Mouse (Mus musculus): ENCODE results near the gene Tnni3k. TPM values are rescaled to one million over a fixed set of nuclear protein-coding genes. Genes with fewer than 3 reads are reported as not detected.

Gene Tnni3k
- polyA plus RNA-seq, 1 experiment from 2014 or later = 0.10 TPM

DNA sequence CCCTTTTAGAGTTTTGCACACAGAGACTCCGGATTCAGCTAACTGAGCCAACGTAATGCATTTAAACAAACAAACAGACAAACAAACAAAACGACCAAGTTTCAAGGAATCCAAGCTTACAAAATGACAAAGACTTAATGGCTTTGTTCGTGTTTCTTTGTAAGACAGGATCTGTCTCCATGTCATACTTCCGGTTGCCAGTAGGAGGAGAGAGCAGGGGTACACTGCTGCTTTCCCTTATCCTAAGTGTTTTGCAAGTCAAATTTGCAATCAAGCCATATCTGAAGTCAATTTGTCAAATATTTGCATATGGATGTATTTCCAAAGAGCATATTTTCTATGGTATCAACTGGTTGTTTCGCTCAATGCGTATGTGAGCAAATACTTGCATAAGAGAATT is 20.9 kb downstream of the Tnni3k start:
- no peaks in the 10 kb centered on the region for H3K36me3 ChIP-seq
- H3K9ac ChIP-seq = no peak overlapping the region
- no peak for ATAC-seq (ENCODE audit: low FRiP score)
- H3K4me2 ChIP-seq (replicated peaks) = no peak overlapping the region
- no peaks in the 10 kb centered on the region for H3K9me3 ChIP-seq (replicated peaks)
- 77% methylated on average over 7 of the region's 7 CpGs for WGBS
- no peak overlapping the region for H3K4me3 ChIP-seq
- no peaks in the 10 kb centered on the region for H3K27me3 ChIP-seq
- H3K27ac ChIP-seq = no peak overlapping the region
- H3K4me1 ChIP-seq = no peaks in the 10 kb centered on the region

DNA sequence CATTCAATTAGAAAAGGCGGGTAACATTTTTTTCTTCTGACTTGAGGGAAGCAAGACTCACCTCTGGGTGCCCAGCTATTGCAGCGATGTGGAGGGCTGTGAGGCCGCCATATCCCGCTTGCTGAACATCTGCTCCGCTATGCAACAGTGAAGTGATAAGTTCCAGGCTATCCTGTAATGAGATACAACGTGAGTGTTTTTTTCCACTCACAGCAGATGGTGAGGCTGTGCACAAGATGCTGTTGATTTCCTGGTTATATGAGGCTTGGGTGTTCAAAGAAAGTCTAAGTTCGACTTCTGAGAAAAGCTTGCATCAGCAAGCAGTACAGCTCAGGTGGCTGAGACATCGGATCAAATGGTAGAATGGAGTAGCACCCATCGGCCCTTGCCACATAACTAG is 25.0 kb downstream of the Tnni3k start:
- no peak overlapping the region for H3K9ac ChIP-seq
- no peaks in the 10 kb centered on the region for H3K27me3 ChIP-seq
- no peak for ATAC-seq (ENCODE audit: low FRiP score)
- no peaks in the 10 kb centered on the region for H3K4me1 ChIP-seq
- no peaks in the 10 kb centered on the region for H3K36me3 ChIP-seq
- WGBS = 90% methylated on average over 9 of the region's 9 CpGs
- H3K4me3 ChIP-seq = no peak overlapping the region
- H3K9me3 ChIP-seq (replicated peaks) = no peaks in the 10 kb centered on the region
- no peak overlapping the region for H3K27ac ChIP-seq
- no peak overlapping the region for H3K4me2 ChIP-seq (replicated peaks)

DNA sequence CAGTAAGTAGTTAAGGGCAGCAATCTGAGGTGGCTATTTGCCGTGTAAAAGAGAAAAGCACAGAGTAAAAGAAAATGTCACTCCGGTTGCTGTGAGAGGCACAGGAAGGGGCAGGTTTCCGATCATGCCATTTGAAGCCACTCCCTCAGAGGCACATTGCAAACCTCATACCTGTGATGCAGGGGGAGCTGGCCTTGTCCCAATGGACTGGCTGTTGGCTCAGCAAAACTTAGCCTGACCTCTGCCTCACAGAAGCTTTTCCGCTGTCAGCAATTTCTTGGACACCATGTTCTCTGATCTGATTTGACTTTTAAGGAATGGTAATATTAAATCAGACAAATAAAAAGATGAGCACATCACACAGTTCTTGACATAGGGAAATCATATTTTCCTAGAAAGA is 52.4 kb downstream of the Tnni3k start:
- Histone ChIP-seq H3K4me3 (no peak overlapping the region), H3K9me3 (replicated peaks) (no peaks in the 10 kb centered on the region), H3K27me3 (no peaks in the 10 kb centered on the region), H3K4me2 (replicated peaks) (no peak overlapping the region), H3K36me3 (no peaks in the 10 kb centered on the region), H3K9ac (no peak overlapping the region), H3K4me1 (no peaks in the 10 kb centered on the region), H3K27ac (no peak overlapping the region)
- 70% methylated on average over 4 of the region's 4 CpGs for WGBS
- ATAC-seq (ENCODE audit: low FRiP score) = no peak

DNA sequence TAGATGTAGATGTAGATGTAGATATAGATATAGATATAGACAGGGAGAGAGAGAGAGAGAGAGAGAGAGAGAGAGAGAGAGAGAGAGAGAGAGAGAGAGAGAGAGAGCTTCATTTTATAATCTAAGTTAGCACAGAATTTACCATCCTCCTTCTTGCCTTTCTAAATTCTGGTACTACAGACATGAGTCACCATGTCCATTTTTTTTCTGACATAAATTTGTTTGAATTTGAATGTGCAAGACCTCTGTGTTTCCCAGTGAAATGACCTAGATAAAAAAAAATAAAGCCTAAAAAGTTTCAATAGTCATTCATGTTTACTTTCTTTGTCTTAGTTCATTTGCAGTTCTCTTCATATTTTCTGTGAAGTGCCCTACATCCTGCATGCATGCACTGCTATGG is 54.2 kb downstream of the Tnni3k start:
- H3K4me3 ChIP-seq = no peak overlapping the region
- no peak overlapping the region for H3K4me2 ChIP-seq (replicated peaks)
- no peaks in the 10 kb centered on the region for H3K27me3 ChIP-seq
- no peaks in the 10 kb centered on the region for H3K9me3 ChIP-seq (replicated peaks)
- no peaks in the 10 kb centered on the region for H3K36me3 ChIP-seq
- H3K9ac ChIP-seq = no peak overlapping the region
- no peaks in the 10 kb centered on the region for H3K4me1 ChIP-seq
- ATAC-seq (ENCODE audit: low FRiP score) = no peak
- H3K27ac ChIP-seq = no peak overlapping the region

DNA sequence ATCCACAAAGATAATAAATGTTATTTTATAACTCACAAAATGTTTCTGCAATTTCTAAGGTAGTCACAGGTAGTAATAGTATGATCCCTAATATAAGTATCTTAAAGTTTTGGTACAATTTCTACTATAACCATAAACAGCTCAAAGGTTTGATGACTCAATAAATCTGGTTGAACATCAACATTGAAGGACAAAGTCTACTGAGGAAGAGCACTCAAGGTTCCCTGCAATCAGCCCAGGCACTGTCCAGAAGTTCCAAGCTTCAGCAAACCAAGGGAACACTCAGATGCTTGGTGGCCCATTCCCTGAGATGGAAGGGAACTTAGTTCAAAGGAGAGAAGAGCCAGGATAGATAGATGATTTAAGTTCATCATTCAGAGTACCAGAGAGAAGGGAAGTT is 62.5 kb downstream of the Tnni3k start:
- Histone ChIP-seq H3K27ac (no peak overlapping the region), H3K27me3 (no peaks in the 10 kb centered on the region), H3K4me1 (no peaks in the 10 kb centered on the region), H3K9ac (no peak overlapping the region), H3K4me3 (no peak overlapping the region), H3K9me3 (replicated peaks) (no peaks in the 10 kb centered on the region), H3K4me2 (replicated peaks) (no peak overlapping the region), H3K36me3 (no peaks in the 10 kb centered on the region)
- no peak for ATAC-seq (ENCODE audit: low FRiP score)

DNA sequence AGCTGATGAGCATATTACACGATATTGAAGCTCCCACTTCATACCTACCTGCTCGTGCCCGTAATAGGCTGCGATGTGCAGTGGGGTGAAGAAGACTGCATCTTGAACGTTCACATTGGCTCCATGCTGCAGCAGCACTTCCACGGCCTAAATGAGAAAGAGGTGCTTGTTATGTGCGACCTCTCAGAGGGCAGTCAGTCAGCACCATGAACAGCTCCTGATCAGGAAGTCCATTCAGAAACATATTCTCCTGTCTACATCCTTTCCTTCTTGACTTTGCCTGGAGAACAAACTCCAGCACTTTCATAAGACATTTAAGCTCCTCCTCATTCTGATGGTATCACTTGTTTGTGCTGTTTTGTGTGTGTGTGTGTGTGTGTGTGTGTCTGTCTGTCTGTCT is 76.1 kb downstream of the Tnni3k start:
- ATAC-seq (ENCODE audit: low FRiP score) = no peak
- Histone ChIP-seq H3K4me3 (no peak overlapping the region), H3K4me2 (replicated peaks) (no peak overlapping the region), H3K36me3 (no peaks in the 10 kb centered on the region), H3K27me3 (no peaks in the 10 kb centered on the region), H3K27ac (no peak overlapping the region), H3K9me3 (replicated peaks) (no peaks in the 10 kb centered on the region), H3K9ac (no peak overlapping the region), H3K4me1 (no peaks in the 10 kb centered on the region)
- WGBS = 86% methylated on average over 7 of the region's 7 CpGs

DNA sequence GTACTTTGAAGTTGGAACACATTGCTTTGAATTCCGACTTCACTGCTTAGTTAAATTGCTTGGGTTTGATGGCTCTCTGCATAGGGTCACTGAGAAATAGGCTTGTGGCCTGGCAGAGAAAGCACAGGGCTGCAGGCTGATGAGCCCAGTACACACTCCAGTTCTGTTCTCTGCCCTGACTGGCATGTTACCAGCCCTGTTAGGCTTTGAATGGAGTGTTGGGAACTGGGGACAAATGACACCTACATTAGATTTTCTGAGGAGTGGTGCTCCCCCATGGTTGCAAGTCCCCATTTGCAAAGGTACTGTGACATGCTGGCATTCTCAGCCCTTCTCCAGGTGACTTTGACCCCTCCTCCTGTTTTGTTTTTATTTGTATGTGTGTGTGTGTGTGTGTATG is 83.6 kb downstream of the Tnni3k start:
- no peak overlapping the region for H3K27ac ChIP-seq
- no peak for ATAC-seq (ENCODE audit: low FRiP score)
- 74% methylated on average over 1 of the region's 1 CpGs for WGBS

DNA sequence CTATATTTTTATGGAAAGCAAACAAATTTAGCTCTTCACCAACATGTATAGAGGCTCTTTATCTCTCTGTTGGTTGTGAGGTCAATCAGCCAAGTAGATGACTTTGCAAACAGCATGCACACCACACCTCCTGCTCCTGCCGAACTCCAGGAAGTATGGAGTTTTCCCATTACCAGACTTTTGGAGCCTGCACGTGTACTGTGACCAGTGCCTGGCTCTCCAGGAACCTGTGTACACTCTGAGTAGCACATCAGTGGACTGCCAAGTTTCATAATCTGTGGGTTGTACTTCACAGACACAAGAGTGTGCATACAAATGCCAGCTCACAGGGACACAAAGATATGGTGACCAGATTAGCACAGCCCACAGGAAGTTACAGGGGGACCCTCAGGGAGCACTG is 84.2 kb downstream of the Tnni3k start:
- H3K36me3 ChIP-seq = no peaks in the 10 kb centered on the region
- WGBS = 81% methylated on average over 2 of the region's 2 CpGs
- no peak overlapping the region for H3K27ac ChIP-seq
- no peak overlapping the region for H3K4me3 ChIP-seq
- no peak overlapping the region for H3K9ac ChIP-seq
- H3K4me2 ChIP-seq (replicated peaks) = no peak overlapping the region
- 0 out of 2 replicates have a peak, but pooled peaks cover 2% of the 10 kb centered on the region for H3K4me1 ChIP-seq
- ATAC-seq (ENCODE audit: low FRiP score) = no peak
- H3K27me3 ChIP-seq = no peaks in the 10 kb centered on the region
- no peaks in the 10 kb centered on the region for H3K9me3 ChIP-seq (replicated peaks)

More for the DNA sequence above, 83.6 kb downstream of the Tnni3k start:
- Histone ChIP-seq H3K9me3 (replicated peaks) (no peaks in the 10 kb centered on the region), H3K36me3 (no peaks in the 10 kb centered on the region), H3K9ac (no peak overlapping the region), H3K4me1 (0 out of 2 replicates have a peak, but pooled peaks cover 2% of the 10 kb centered on the region), H3K27me3 (no peaks in the 10 kb centered on the region), H3K4me3 (no peak overlapping the region), H3K4me2 (replicated peaks) (no peak overlapping the region)

DNA sequence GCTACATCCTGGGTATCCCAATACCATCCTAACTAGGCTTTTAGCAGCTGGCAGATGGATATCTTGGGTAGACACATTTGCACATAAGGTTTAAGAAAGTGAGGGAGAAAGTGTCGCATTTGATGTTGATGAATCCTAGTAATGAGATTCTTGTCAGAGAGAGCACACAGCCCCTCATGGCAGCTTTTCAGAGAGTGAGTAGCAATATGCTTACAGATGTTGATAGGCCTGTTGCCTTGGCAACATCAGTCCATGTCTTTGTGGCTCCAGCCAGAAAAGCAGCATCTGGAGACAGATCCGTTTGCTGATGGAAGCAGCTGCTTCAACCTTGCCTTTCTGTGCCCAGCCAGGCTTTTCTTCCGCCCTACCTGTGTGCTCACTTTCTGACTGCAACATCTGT is 93.9 kb downstream of the Tnni3k start:
- Histone ChIP-seq H3K9me3 (replicated peaks) (no peaks in the 10 kb centered on the region), H3K4me1 (no peaks in the 10 kb centered on the region), H3K27ac (peak overlapping the region; percentile 24; the same call in 1 of the 2 replicates), H3K27me3 (no peaks in the 10 kb centered on the region), H3K4me3 (no peak overlapping the region), H3K36me3 (no peaks in the 10 kb centered on the region), H3K9ac (no peak overlapping the region), H3K4me2 (replicated peaks) (no peak overlapping the region)
- ATAC-seq (ENCODE audit: low FRiP score) = 0 out of 2 replicates have a peak, but pooled peaks have one; percentile 50
- 63% methylated on average over 3 of the region's 3 CpGs for WGBS

DNA sequence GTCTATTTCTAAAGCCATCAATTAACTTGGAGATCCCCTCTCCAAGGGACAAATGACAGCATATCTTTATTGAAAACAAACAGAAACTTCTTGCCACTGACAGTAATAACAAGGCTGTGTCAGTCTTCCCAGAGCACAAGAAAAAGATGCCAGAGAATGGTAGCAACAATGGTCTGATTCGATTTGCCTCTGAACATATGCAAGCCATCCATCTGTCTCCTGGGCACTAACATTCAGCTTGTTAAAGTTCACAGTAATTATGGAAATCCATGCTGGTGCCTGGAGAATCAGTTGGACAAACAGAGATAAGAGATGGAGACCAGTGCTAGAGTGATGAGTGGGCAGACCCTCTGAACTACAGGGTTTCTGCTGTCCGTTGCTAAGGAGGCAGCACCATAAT is 102.1 kb downstream of the Tnni3k start:
- Histone ChIP-seq H3K4me2 (replicated peaks) (no peak overlapping the region), H3K27me3 (no peaks in the 10 kb centered on the region), H3K4me3 (no peak overlapping the region), H3K9ac (no peak overlapping the region), H3K27ac (no peak overlapping the region), H3K36me3 (no peaks in the 10 kb centered on the region), H3K4me1 (no peaks in the 10 kb centered on the region), H3K9me3 (replicated peaks) (no peaks in the 10 kb centered on the region)
- 68% methylated on average over 2 of the region's 2 CpGs for WGBS
- ATAC-seq (ENCODE audit: low FRiP score) = no peak

DNA sequence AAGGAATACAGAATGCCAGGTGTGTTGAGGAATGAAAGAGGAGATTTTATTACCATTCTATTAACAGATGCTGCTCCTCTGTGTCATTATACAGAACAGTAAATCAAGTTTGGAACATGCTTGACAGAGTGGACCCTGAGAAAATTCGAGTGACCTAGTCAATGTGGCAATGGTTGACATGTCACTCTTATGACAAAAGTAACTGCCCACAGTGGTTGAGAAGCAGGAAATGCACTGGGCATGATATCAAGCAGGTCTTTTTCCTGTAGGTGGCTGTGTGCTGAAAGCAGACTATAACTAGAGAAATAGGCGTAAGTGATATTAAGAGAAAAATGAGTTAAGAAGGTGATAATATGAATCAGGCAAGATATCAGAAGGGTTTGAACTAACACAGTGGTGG is 105.7 kb downstream of the Tnni3k start:
- no peaks in the 10 kb centered on the region for H3K27me3 ChIP-seq
- no peak overlapping the region for H3K4me3 ChIP-seq
- 81% methylated on average over 2 of the region's 2 CpGs for WGBS
- H3K36me3 ChIP-seq = no peaks in the 10 kb centered on the region
- H3K4me1 ChIP-seq = no peaks in the 10 kb centered on the region
- no peak for ATAC-seq (ENCODE audit: low FRiP score)
- no peaks in the 10 kb centered on the region for H3K9me3 ChIP-seq (replicated peaks)
- H3K27ac ChIP-seq = no peak overlapping the region
- H3K4me2 ChIP-seq (replicated peaks) = no peak overlapping the region
- H3K9ac ChIP-seq = no peak overlapping the region

DNA sequence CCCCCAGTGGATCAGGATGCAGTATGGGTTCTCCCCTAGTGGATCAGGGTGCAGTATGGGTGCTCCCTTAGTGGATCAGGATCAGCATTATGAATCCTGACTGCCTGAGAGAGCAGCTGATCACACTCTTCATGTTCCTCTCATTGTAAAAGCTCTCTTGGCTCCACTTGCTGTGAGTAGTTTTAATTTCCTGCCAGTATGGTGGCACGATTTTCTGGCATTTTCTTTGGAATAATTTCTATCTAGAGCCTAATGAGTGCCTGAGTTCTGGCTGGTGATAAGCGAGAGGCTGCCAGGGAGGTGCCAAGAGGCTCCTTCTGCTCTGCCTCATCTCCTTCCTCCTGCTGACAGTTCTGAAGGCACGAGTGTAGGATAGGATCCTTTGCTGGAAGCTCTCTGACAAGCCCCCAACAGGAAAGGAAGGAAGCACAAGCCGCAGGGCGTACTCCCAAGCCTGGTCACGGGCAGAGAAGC is 109.5 kb downstream of the Tnni3k start:
- Histone ChIP-seq H3K9me3 (replicated peaks) (no peaks in the 10 kb centered on the region), H3K4me3 (no peak overlapping the region), H3K36me3 (no peaks in the 10 kb centered on the region), H3K27ac (no peak overlapping the region), H3K4me1 (no peaks in the 10 kb centered on the region), H3K4me2 (replicated peaks) (no peak overlapping the region), H3K27me3 (no peaks in the 10 kb centered on the region), H3K9ac (no peak overlapping the region)
- WGBS = 84% methylated on average over 6 of the region's 6 CpGs
- no peak for ATAC-seq (ENCODE audit: low FRiP score)

DNA sequence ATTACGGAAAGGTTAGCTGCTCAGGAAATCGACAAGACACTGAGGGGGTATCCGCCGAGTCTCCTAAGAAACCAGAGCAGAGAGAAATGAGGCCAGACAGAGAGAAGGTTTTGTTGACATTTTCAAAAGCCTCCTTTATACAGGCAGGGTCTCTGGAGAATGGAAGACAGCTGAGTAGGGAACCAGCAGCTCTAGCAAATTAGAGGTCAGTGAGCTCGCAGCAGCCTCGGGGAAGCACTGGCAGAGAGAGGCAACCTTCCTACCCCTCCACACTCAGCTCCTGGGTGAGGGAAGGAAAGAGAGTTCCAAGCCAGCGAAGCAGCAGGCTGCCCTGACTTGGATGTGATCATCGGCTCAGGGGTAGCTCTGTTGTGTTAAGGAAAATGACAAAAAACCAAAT is 127.5 kb downstream of the Tnni3k start:
- H3K4me1 ChIP-seq = no peaks in the 10 kb centered on the region
- H3K36me3 ChIP-seq = no peaks in the 10 kb centered on the region
- WGBS = 40% methylated on average over 8 of the region's 8 CpGs
- H3K4me3 ChIP-seq = no peak overlapping the region
- no peaks in the 10 kb centered on the region for H3K9me3 ChIP-seq (replicated peaks)
- H3K4me2 ChIP-seq (replicated peaks) = peak overlapping the region; percentile 19; the same call in 1 of the 2 replicates
- H3K9ac ChIP-seq = no peak overlapping the region
- H3K27ac ChIP-seq = 0 out of 2 replicates have a peak overlapping the region, but pooled peaks have one; percentile 14
- no peaks in the 10 kb centered on the region for H3K27me3 ChIP-seq
- peak; percentile 51; the same call in 1 of the 2 replicates for ATAC-seq (ENCODE audit: low FRiP score)

All from hindbrain, embryonic 12.5 days (tissue).